Mouse (Mus musculus): ENCODE data around the gene Gm10354. TPM values are rescaled to one million over a fixed set of nuclear protein-coding genes. Genes with fewer than 3 reads are reported as not detected.
A peak's percentile ranks its signal among the peaks of the same experiment; 100 is the strongest.
"Not testable (repeated sequence)": the region's sequence is repeated elsewhere in the genome, so short reads cannot be mapped to it uniquely, and the experiment has no call there.

Gm10354 gene
- polyA plus RNA-seq, 1 experiment from 2014 or later = not detected

GRCm38 (mm10) chr5:14955928-14956706 is 22.6 kb downstream of the Gm10354 start:
- H3K27ac ChIP-seq (ENCODE audit: low read length); H3K4me1 ChIP-seq (ENCODE audit: insufficient read depth, low read length); H3K4me2 ChIP-seq (replicated peaks; ENCODE audit: low read depth, low read length); H3K27me3 ChIP-seq (ENCODE audit: insufficient read depth, low read length); H3K36me3 ChIP-seq (ENCODE audit: insufficient read depth, low read length); H3K4me3 ChIP-seq (ENCODE audit: low read length); ATAC-seq (ENCODE audit: low FRiP score, low TSS enrichment); H3K9ac ChIP-seq (replicated peaks; ENCODE audit: low read length): not testable (repeated sequence)
- WGBS = 92% methylated on average over 1 of the region's 1 CpGs
- H3K9me3 ChIP-seq (ENCODE audit: low read length) = peaks cover 19% of the 10 kb centered on the region

- not testable (repeated sequence) for H3K4me1 ChIP-seq (ENCODE audit: insufficient read depth, low read length); H3K9ac ChIP-seq (replicated peaks; ENCODE audit: low read length); H3K36me3 ChIP-seq (ENCODE audit: insufficient read depth, low read length); H3K4me2 ChIP-seq (replicated peaks; ENCODE audit: low read depth, low read length); H3K27ac ChIP-seq (ENCODE audit: low read length); H3K27me3 ChIP-seq (ENCODE audit: insufficient read depth, low read length); H3K4me3 ChIP-seq (ENCODE audit: low read length); ATAC-seq (ENCODE audit: low FRiP score, low TSS enrichment)
- H3K9me3 ChIP-seq (ENCODE audit: low read length) = peaks cover 23% of the 10 kb centered on the region
These were observed 25.1 kb downstream of the Gm10354 start for GRCm38 (mm10) chr5:14953587-14953986.

GRCm38 (mm10) chr5:14952749-14953148 is 26.0 kb downstream of the Gm10354 start:
- not testable (repeated sequence) for H3K9ac ChIP-seq (replicated peaks; ENCODE audit: low read length); H3K27me3 ChIP-seq (ENCODE audit: insufficient read depth, low read length); ATAC-seq (ENCODE audit: low FRiP score, low TSS enrichment); H3K4me1 ChIP-seq (ENCODE audit: insufficient read depth, low read length); H3K36me3 ChIP-seq (ENCODE audit: insufficient read depth, low read length); H3K27ac ChIP-seq (ENCODE audit: low read length); H3K4me2 ChIP-seq (replicated peaks; ENCODE audit: low read depth, low read length); H3K4me3 ChIP-seq (ENCODE audit: low read length)
- H3K9me3 ChIP-seq (ENCODE audit: low read length) = peaks cover 26% of the 10 kb centered on the region
- 73% methylated on average over 3 of the region's 3 CpGs for WGBS

- peak; percentile 54; the same call in 1 of the 2 replicates for ATAC-seq (ENCODE audit: low FRiP score, low TSS enrichment)
- H3K4me2 ChIP-seq (replicated peaks; ENCODE audit: low read depth, low read length); H3K9ac ChIP-seq (replicated peaks; ENCODE audit: low read length); H3K4me1 ChIP-seq (ENCODE audit: insufficient read depth, low read length); H3K27me3 ChIP-seq (ENCODE audit: insufficient read depth, low read length); H3K36me3 ChIP-seq (ENCODE audit: insufficient read depth, low read length); H3K4me3 ChIP-seq (ENCODE audit: low read length); H3K27ac ChIP-seq (ENCODE audit: low read length): not testable (repeated sequence)
- 67% methylated on average over 7 of the region's 7 CpGs for WGBS
- peaks cover 26% of the 10 kb centered on the region for H3K9me3 ChIP-seq (ENCODE audit: low read length)
These were observed 26.9 kb downstream of the Gm10354 start for GRCm38 (mm10) chr5:14951822-14952221.

GRCm38 (mm10) chr5:14947482-14948198 is 31.1 kb downstream of the Gm10354 start:
- not testable (repeated sequence) for H3K36me3 ChIP-seq (ENCODE audit: insufficient read depth, low read length); H3K27ac ChIP-seq (ENCODE audit: low read length); H3K4me1 ChIP-seq (ENCODE audit: insufficient read depth, low read length); H3K27me3 ChIP-seq (ENCODE audit: insufficient read depth, low read length); ATAC-seq (ENCODE audit: low FRiP score, low TSS enrichment); H3K4me2 ChIP-seq (replicated peaks; ENCODE audit: low read depth, low read length); H3K9ac ChIP-seq (replicated peaks; ENCODE audit: low read length); H3K4me3 ChIP-seq (ENCODE audit: low read length)
- H3K9me3 ChIP-seq (ENCODE audit: low read length) = peaks cover 17% of the 10 kb centered on the region
- WGBS = 66% methylated on average over 4 of the region's 4 CpGs

GRCm38 (mm10) chr5:14945524-14945923 is 33.2 kb downstream of the Gm10354 start:
- H3K9me3 ChIP-seq (ENCODE audit: low read length) = peaks cover 13% of the 10 kb centered on the region
- ATAC-seq (ENCODE audit: low FRiP score, low TSS enrichment); H3K36me3 ChIP-seq (ENCODE audit: insufficient read depth, low read length); H3K4me3 ChIP-seq (ENCODE audit: low read length); H3K27me3 ChIP-seq (ENCODE audit: insufficient read depth, low read length); H3K4me2 ChIP-seq (replicated peaks; ENCODE audit: low read depth, low read length); H3K27ac ChIP-seq (ENCODE audit: low read length); H3K9ac ChIP-seq (replicated peaks; ENCODE audit: low read length); H3K4me1 ChIP-seq (ENCODE audit: insufficient read depth, low read length): not testable (repeated sequence)
- WGBS = 72% methylated on average over 4 of the region's 4 CpGs

- not testable (repeated sequence) for H3K9me3 ChIP-seq (ENCODE audit: low read length); H3K4me3 ChIP-seq (ENCODE audit: low read length); H3K4me1 ChIP-seq (ENCODE audit: insufficient read depth, low read length); H3K4me2 ChIP-seq (replicated peaks; ENCODE audit: low read depth, low read length); H3K9ac ChIP-seq (replicated peaks; ENCODE audit: low read length); H3K27me3 ChIP-seq (ENCODE audit: insufficient read depth, low read length); H3K36me3 ChIP-seq (ENCODE audit: insufficient read depth, low read length); ATAC-seq (ENCODE audit: low FRiP score, low TSS enrichment); H3K27ac ChIP-seq (ENCODE audit: low read length)
- 82% methylated on average over 1 of the region's 1 CpGs for WGBS
These were observed 37.7 kb downstream of the Gm10354 start for GRCm38 (mm10) chr5:14941043-14941442.

- not testable (repeated sequence) for H3K9me3 ChIP-seq (ENCODE audit: low read length); H3K4me2 ChIP-seq (replicated peaks; ENCODE audit: low read depth, low read length); H3K27me3 ChIP-seq (ENCODE audit: insufficient read depth, low read length); H3K27ac ChIP-seq (ENCODE audit: low read length); H3K9ac ChIP-seq (replicated peaks; ENCODE audit: low read length); H3K4me1 ChIP-seq (ENCODE audit: insufficient read depth, low read length); H3K4me3 ChIP-seq (ENCODE audit: low read length); H3K36me3 ChIP-seq (ENCODE audit: insufficient read depth, low read length); ATAC-seq (ENCODE audit: low FRiP score, low TSS enrichment)
- WGBS = 50% methylated on average over 1 of the region's 1 CpGs
These were observed 40.4 kb downstream of the Gm10354 start, which contains the start of gene Speer4e for GRCm38 (mm10) chr5:14938329-14938728. Gene Speer4e (minus strand): TSS chr5:14938429.

- not testable (repeated sequence) for H3K27ac ChIP-seq (ENCODE audit: low read length); ATAC-seq (ENCODE audit: low FRiP score, low TSS enrichment); H3K27me3 ChIP-seq (ENCODE audit: insufficient read depth, low read length); H3K4me2 ChIP-seq (replicated peaks; ENCODE audit: low read depth, low read length); H3K9me3 ChIP-seq (ENCODE audit: low read length); H3K9ac ChIP-seq (replicated peaks; ENCODE audit: low read length); H3K4me1 ChIP-seq (ENCODE audit: insufficient read depth, low read length); H3K36me3 ChIP-seq (ENCODE audit: insufficient read depth, low read length); H3K4me3 ChIP-seq (ENCODE audit: low read length)
- WGBS = 79% methylated on average over 5 of the region's 6 CpGs
These were observed 45.0 kb downstream of the Gm10354 start for GRCm38 (mm10) chr5:14933721-14934120.

GRCm38 (mm10) chr5:14927047-14927446 is 51.7 kb downstream of the Gm10354 start:
- 28% methylated on average over 4 of the region's 4 CpGs for WGBS
- H3K27ac ChIP-seq (ENCODE audit: low read length); H3K4me1 ChIP-seq (ENCODE audit: insufficient read depth, low read length); H3K9me3 ChIP-seq (ENCODE audit: low read length); H3K36me3 ChIP-seq (ENCODE audit: insufficient read depth, low read length); H3K4me2 ChIP-seq (replicated peaks; ENCODE audit: low read depth, low read length); H3K9ac ChIP-seq (replicated peaks; ENCODE audit: low read length); H3K4me3 ChIP-seq (ENCODE audit: low read length); H3K27me3 ChIP-seq (ENCODE audit: insufficient read depth, low read length); ATAC-seq (ENCODE audit: low FRiP score, low TSS enrichment): not testable (repeated sequence)

Data from kidney, embryonic 16.5 days (tissue).